Mouse (Mus musculus) G1E (cell line): ENCODE results near the gene Atf7ip2. TPM values are rescaled to one million over a fixed set of nuclear protein-coding genes. Genes with fewer than 3 reads are reported as not detected.
"Not testable (repeated sequence)": the region's sequence is repeated elsewhere in the genome, so short reads cannot be mapped to it uniquely, and the experiment has no call there.

ENCODE experiments used
- ATAC-seq: 2 replicates; pipeline ENCODE4 v1.8.0; 2016; ENCODE audit warnings: mild to moderate bottlenecking; ENCODE audit not compliant: insufficient number of reproducible peaks, poor library complexity, low FRiP score, severe bottlenecking; ENCODE audit errors: extremely low read depth
- DNase-seq: peaks from one replicate; pipeline ENCODE4 v3.0.0; 2012; ENCODE audit warnings: low spot score
- H3K27me3 ChIP-seq: 2 replicates; pipeline ENCODE4 v1.6.1; 2012; ENCODE audit warnings: mild to moderate bottlenecking, low read length, inconsistent platforms; ENCODE audit not compliant: insufficient read depth
- H3K36me3 ChIP-seq: replicated peaks from 2 replicates; pipeline ENCODE3; 2012; ENCODE audit warnings: mild to moderate bottlenecking, inconsistent platforms
- H3K4me1 ChIP-seq: 2 replicates; pipeline ENCODE4 v1.6.1; 2012; ENCODE audit warnings: low read depth, low read length, inconsistent platforms, mixed read lengths; ENCODE audit not compliant: insufficient read depth
- H3K4me3 ChIP-seq: 2 replicates; pipeline ENCODE4 v1.5.1; 2012; ENCODE audit warnings: low read depth, mild to moderate bottlenecking, inconsistent platforms, low read length, moderate library complexity, mixed read lengths
- H3K9me3 ChIP-seq: replicated peaks from 2 replicates; pipeline ENCODE4 v1.6.1; 2012; ENCODE audit warnings: inconsistent platforms
- CTCF ChIP-seq: IDR thresholded peaks from 2 replicates; pipeline ENCODE4 v1.5.1; 2012; ENCODE audit warnings: low read depth, low read length, inconsistent platforms, mixed read lengths
- GATA1 ChIP-seq: IDR thresholded peaks from 2 replicates; pipeline ENCODE4 v1.6.1; 2012; ENCODE audit warnings: borderline replicate concordance, low read length, inconsistent platforms, mixed read lengths
- GATA2 ChIP-seq: IDR thresholded peaks from 2 replicates; pipeline ENCODE4 v1.6.1; 2012; ENCODE audit warnings: low read depth, low read length, inconsistent platforms, borderline replicate concordance
- POLR2AphosphoS5 ChIP-seq: IDR thresholded peaks from 2 replicates; pipeline ENCODE4 v1.6.1; 2012; ENCODE audit warnings: low read depth, low read length, inconsistent platforms; ENCODE audit not compliant: insufficient replicate concordance
- TAL1 ChIP-seq: conservative IDR thresholded peaks from 2 replicates; pipeline ENCODE4 v1.6.1; 2012; ENCODE audit warnings: low read depth, low read length, inconsistent platforms, mixed read lengths
- polyA plus RNA-seq: library from polyadenylated mRNA; stranded (reverse); fragments of >175 nt; gene quantifications from 2 replicates; pipeline ENCODE4 v1.2.3, GENCODE M21; 2012
- total RNA-seq, 2 experiments: library from RNA; stranded (forward) in 1 of 2; stranded (reverse) in 1 of 2; fragments of 200-1000 nt in 1 of 2; fragments of >200 nt in 1 of 2; fragmentation: Nextera tagmentation in 1 of 2; gene quantifications; 2 replicates each; pipeline ENCODE4 v1.2.3; 2014 to 2017

The Atf7ip2 gene
- total and polyA plus RNA-seq, 3 experiments, result not detected

DNA sequence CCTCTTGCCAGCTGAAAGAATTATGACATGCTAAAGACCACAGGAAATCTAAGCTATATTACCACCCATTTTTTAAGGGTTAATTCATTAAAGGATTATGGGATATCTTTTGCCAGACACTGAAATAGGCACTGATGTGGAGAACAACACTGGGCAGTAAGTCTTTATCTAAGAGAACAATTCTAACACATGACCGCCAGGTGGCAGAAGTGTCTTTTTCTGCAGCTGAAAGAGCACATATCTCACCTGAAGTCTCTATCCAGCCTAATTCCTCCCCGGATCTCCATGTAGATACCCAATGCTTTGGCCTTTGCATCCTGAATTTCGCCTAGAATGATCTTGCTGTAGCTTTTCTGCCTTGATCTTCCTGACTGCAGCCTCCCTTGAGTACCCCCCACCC, 79.7 kb downstream of the Atf7ip2 start:
- TF ChIP-seq POLR2AphosphoS5 (no peak), GATA2 (no peak), CTCF (peak; percentile 19; the same call in 1 of the 2 replicates), GATA1 (no peak), TAL1 (no peak)
- Histone ChIP-seq H3K27me3 (peaks cover 6% of the 10 kb centered on the region; the same call in 1 of the 2 replicates), H3K9me3 (no peaks in the 10 kb centered on the region), H3K36me3 (no peaks in the 10 kb centered on the region), H3K4me1 (no peaks in the 10 kb centered on the region), H3K4me3 (no peak overlapping the region)
- DNase-seq (peak; percentile 28), ATAC-seq (no peak)

DNA sequence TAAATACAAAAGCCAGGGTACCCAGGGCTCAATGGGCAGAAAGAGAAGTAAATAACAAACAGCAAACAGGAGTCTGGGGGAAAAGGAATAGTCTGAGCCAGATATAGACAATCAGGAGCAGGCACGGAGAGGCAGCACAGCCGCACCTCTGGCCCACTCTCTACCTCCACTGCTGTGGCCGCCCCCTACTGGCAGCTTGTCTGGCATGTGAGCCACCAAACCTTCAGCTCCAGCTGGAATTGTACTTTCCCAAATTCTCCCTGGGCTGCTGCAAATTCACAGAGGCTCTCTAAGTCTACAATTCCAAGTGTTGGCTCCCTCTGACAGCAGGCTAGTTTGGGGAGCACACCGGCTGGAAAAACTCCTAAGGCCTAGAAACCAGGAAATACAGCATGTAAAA, 82.0 kb downstream of the Atf7ip2 start:
- Histone ChIP-seq H3K36me3 (no peaks in the 10 kb centered on the region), H3K27me3 (peaks cover 3% of the 10 kb centered on the region; the same call in 1 of the 2 replicates), H3K4me3 (no peak overlapping the region), H3K4me1 (no peaks in the 10 kb centered on the region), H3K9me3 (no peaks in the 10 kb centered on the region)
- no peak for TF ChIP-seq GATA2
- no peak for TF ChIP-seq POLR2AphosphoS5
- TF ChIP-seq GATA1, result no peak
- no peak for ATAC-seq
- peak; percentile 7 for DNase-seq

DNA sequence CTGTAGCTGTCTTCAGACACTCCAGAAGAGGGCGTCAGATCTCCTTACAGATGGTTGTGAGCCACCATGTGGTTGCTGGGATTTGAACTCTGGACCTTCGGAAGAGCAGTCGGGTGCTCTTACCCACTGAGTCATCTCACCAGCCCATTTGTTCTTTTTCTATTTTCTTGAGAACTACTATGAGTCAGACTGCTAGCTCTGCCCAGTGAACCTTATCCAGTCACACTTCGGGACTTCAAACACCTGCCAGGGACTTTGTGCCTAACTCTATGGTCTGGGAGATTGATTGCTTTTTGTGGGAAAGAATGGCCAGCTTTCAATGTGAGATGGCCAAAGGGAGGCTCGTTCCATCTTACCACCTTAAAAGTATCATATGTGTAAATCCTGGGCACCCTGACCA, 84.3 kb downstream of the Atf7ip2 start:
- DNase-seq, H3K27me3 ChIP-seq, H3K9me3 ChIP-seq, H3K36me3 ChIP-seq, H3K4me1 ChIP-seq, ATAC-seq, H3K4me3 ChIP-seq: not testable (repeated sequence)

DNA sequence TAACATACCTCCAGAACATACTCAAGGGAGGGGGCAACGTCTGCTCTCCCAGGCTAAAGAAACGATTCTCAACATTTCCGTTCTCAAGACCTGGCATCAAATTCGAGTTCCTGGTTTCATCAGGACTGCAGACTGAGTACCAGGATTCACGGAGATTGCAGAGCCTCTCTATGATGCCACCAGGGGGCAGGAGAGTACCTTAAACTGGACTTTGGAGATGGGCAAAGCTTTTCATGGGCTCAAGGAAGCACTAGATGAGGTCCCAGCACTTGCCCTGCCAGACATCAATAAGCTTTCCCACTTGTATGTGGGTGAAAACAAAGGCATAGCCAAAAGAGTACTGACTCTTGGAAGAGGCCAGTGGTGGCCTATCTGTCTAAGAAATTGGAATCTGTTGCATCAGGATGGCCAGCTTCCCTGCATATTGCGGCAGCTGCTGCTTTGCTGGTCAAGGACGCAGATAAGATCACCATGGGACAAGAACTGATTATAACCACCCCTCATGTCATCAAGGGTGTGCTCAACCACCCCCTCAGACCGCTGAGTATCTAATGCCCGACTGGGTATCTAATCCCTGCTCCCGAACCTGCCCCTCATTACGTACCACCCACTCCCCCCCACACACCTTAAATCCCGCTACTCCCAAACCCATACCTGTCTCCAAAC, 87.9 kb downstream of the Atf7ip2 start:
- Histone ChIP-seq H3K27me3 (no peaks in the 10 kb centered on the region; the same call in none of the 2 replicates), H3K4me1 (no peaks in the 10 kb centered on the region), H3K9me3 (no peaks in the 10 kb centered on the region), H3K36me3 (no peaks in the 10 kb centered on the region), H3K4me3 (no peak overlapping the region)
- ATAC-seq, result no peak
- DNase-seq, result peak; percentile 27
- TF ChIP-seq CTCF (peak; percentile 37; the same call in 1 of the 2 replicates), GATA1 (no peak), GATA2 (no peak), POLR2AphosphoS5 (no peak)

DNA sequence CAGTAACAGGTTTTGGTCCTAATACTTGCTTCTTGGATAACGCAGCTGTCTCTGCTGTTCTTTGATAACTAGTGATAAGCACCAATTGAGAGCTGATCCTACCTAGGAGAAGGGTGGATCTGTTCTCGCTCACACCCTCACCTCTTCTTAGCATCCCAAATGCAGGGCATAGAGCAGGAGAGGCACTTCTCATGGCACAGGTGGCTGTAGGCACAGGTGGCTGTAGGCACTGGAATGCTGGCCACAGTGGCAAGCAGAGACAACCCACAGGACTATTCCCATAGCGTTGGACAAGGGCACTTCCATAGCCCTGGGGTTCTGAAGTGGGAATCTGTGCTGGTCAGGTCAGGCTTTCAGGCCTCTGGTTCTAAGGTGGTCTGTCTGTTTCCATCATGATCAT, 89.4 kb downstream of the Atf7ip2 start:
- no peaks in the 10 kb centered on the region for H3K9me3 ChIP-seq
- no peak overlapping the region for H3K4me3 ChIP-seq
- no peaks in the 10 kb centered on the region for H3K4me1 ChIP-seq
- no peaks in the 10 kb centered on the region for H3K36me3 ChIP-seq
- no peaks in the 10 kb centered on the region; the same call in none of the 2 replicates for H3K27me3 ChIP-seq
- no peak for TF ChIP-seq TAL1
- TF ChIP-seq POLR2AphosphoS5, result no peak
- no peak for TF ChIP-seq GATA1
- no peak for TF ChIP-seq GATA2
- no peak for TF ChIP-seq CTCF
- no peak for ATAC-seq
- no peak for DNase-seq

DNA sequence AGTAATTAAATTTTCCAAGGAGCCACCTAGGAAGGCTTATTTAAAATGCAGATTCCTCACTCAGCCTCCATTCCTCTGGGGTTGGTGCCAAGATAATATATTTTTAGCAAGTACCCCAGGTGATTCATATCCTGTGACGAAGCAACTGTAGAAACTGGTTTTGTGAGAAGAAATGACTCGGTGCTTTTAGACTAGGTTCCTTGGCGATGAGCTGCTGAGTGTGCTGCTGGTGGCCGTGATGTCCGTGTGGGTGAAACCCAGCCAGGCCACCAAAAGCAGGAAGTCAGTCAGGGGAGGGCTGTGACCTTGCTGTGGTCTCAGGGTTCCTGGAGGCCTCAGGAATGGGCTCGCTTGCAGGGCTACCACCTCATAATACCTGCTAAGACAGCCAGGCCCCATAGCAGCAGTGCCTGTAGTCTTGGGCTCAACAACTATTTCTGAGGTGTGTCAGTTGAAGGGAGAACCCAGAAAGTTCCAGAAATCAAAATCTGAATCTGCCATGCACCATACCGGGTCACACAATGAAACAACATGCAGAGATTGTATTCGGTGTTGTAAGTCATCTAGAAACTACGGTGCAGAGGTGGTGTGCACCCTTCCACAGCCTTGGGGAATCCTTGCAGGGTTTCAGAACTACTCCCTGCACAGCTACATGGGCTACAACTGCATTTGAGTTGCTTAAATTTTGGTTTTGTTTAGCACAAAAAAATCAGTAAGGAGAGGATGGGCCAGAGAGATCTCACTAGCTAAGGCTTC, 94.2 kb downstream of the Atf7ip2 start:
- no peaks in the 10 kb centered on the region for H3K36me3 ChIP-seq
- no peak for ATAC-seq
- H3K4me3 ChIP-seq, result no peak overlapping the region
- DNase-seq, result no peak
- H3K27me3 ChIP-seq, result peaks cover 6% of the 10 kb centered on the region
- no peak for TF ChIP-seq POLR2AphosphoS5
- TF ChIP-seq CTCF, result no peak
- no peak for TF ChIP-seq GATA2
- no peak for TF ChIP-seq GATA1
- no peak for TF ChIP-seq TAL1
- H3K4me1 ChIP-seq, result no peaks in the 10 kb centered on the region
- H3K9me3 ChIP-seq, result no peaks in the 10 kb centered on the region
